Mouse (Mus musculus) adrenal gland, adult 2 months (tissue): ENCODE results near the gene Prpf6. TPM values are rescaled to one million over a fixed set of nuclear protein-coding genes. Genes with fewer than 3 reads are reported as not detected.

Source experiments
- DNase-seq: peaks from one replicate; pipeline ENCODE4 v3.0.0; 2021
- polyA plus RNA-seq: library from polyadenylated mRNA; depleted of rRNA; stranded (reverse); fragments of >200 nt; gene quantifications from 2 replicates; pipeline ENCODE4 v1.2.3, GENCODE M21; 2012
- total RNA-seq, 2 experiments: library from RNA; stranded (reverse); gene quantifications; 2 replicates each; pipeline ENCODE4 v1.2.3; 2021

Gene Prpf6
- total and polyA plus RNA-seq, 3 experiments: 9.6 to 69.0 (median 63.0) TPM

- peak; percentile 1 for DNase-seq
Measured at GRCm38 (mm10) chr2:181579681-181580080, 12.0 kb upstream of the Prpf6 start.

- DNase-seq: no peak
Measured at GRCm38 (mm10) chr2:181580131-181580772, 11.4 kb upstream of the Prpf6 start.

GRCm38 (mm10) chr2:181581016-181581401 lies 10.7 kb upstream of the Prpf6 start:
- DNase-seq: peak; percentile 90

GRCm38 (mm10) chr2:181581402-181582120 lies 10.1 kb upstream of the Prpf6 start:
- peak; percentile 93 for DNase-seq

- DNase-seq: no peak
Measured at GRCm38 (mm10) chr2:181582358-181582757, 9.3 kb upstream of the Prpf6 start.

GRCm38 (mm10) chr2:181582939-181583338 lies 8.7 kb upstream of the Prpf6 start:
- peak; percentile 6 for DNase-seq

- peak; percentile 1 for DNase-seq
Measured at GRCm38 (mm10) chr2:181583460-181584257, 8.0 kb upstream of the Prpf6 start.

- no peak for DNase-seq
Measured at GRCm38 (mm10) chr2:181584411-181584942, 7.2 kb upstream of the Prpf6 start, which contains the start of gene Uckl1. Uckl1 (minus strand) TSS chr2:181584892.

- no peak for DNase-seq
Measured at GRCm38 (mm10) chr2:181585506-181585905, 6.2 kb upstream of the Prpf6 start.

GRCm38 (mm10) chr2:181586124-181586523 lies 5.5 kb upstream of the Prpf6 start:
- no peak for DNase-seq

GRCm38 (mm10) chr2:181587796-181588195 lies 3.9 kb upstream of the Prpf6 start:
- DNase-seq: no peak

- no peak for DNase-seq
Measured at GRCm38 (mm10) chr2:181588229-181588780, 3.4 kb upstream of the Prpf6 start.

GRCm38 (mm10) chr2:181589011-181589731 lies 2.5 kb upstream of the Prpf6 start:
- no peak for DNase-seq

GRCm38 (mm10) chr2:181589732-181590105 lies 1.9 kb upstream of the Prpf6 start:
- DNase-seq: no peak

GRCm38 (mm10) chr2:181590471-181590870 lies 1.2 kb upstream of the Prpf6 start:
- no peak for DNase-seq

GRCm38 (mm10) chr2:181592231-181593041 lies 768 bp downstream of the Prpf6 start, which contains the start of gene Zfp512b:
Zfp512b (minus strand) TSS chr2:181592803.
- peak; percentile 81 for DNase-seq

- no peak for DNase-seq
Measured at GRCm38 (mm10) chr2:181593042-181593421, 1.4 kb downstream of the Prpf6 start.

GRCm38 (mm10) chr2:181593937-181594336 lies 2.3 kb downstream of the Prpf6 start:
- DNase-seq: no peak

GRCm38 (mm10) chr2:181594946-181595696 lies 3.5 kb downstream of the Prpf6 start:
- DNase-seq: peak; percentile 87
